Mouse (Mus musculus) kidney, embryonic 15.5 days (tissue): ENCODE data around the gene Inhbc. TPM values are rescaled to one million over a fixed set of nuclear protein-coding genes. Genes with fewer than 3 reads are reported as not detected.
"Not testable (repeated sequence)": the region's sequence is repeated elsewhere in the genome, so short reads cannot be mapped to it uniquely, and the experiment has no call there.

ENCODE experiments used
- ATAC-seq: fragments of 200-750 bp; cut with Nextera tagmentation; replicated peaks from 2 replicates; pipeline ENCODE4 v1.8.0; 2017; ENCODE audit warnings: moderate TSS enrichment; ENCODE audit not compliant: low FRiP score
- H3K27ac ChIP-seq: fragments of 300-500 bp; sonication (generic); 2 replicates; pipeline ENCODE4 v1.5.1; 2015; ENCODE audit warnings: mild to moderate bottlenecking, inconsistent platforms
- H3K27me3 ChIP-seq: fragments of 300-500 bp; sonication (generic); 2 replicates; pipeline ENCODE4 v1.6.1; 2015; ENCODE audit warnings: inconsistent platforms
- H3K36me3 ChIP-seq: fragments of 300-500 bp; sonication (generic); 2 replicates; pipeline ENCODE4 v1.6.1; 2015; ENCODE audit warnings: inconsistent platforms
- H3K4me1 ChIP-seq: fragments of 300-500 bp; sonication (generic); 2 replicates; pipeline ENCODE4 v1.6.1; 2015; ENCODE audit warnings: inconsistent platforms
- H3K4me2 ChIP-seq: fragments of 300-500 bp; sonication (generic); 2 replicates; pipeline ENCODE4 v1.6.1; 2015; ENCODE audit warnings: moderate library complexity, mild to moderate bottlenecking, inconsistent platforms
- H3K4me3 ChIP-seq: fragments of 300-500 bp; sonication (generic); replicated peaks from 2 replicates; pipeline ENCODE4 v1.5.1; 2015; ENCODE audit warnings: mild to moderate bottlenecking, inconsistent platforms
- H3K9ac ChIP-seq: fragments of 300-500 bp; sonication (generic); 2 replicates; pipeline ENCODE4 v1.6.1; 2015; ENCODE audit warnings: mild to moderate bottlenecking, inconsistent platforms
- H3K9me3 ChIP-seq: fragments of 300-500 bp; sonication (generic); replicated peaks from 2 replicates; pipeline ENCODE4 v1.6.1; 2016; ENCODE audit warnings: inconsistent platforms
- WGBS: fragments of 180-500 bp; shearing (Covaris S2); methylation state at CpG from one replicate; pipeline ENCODE4 v1.1.7; 2015; ENCODE audit warnings: mixed read lengths; 5-methylcytosine and 5-hydroxymethylcytosine counted together
- polyA plus RNA-seq: library from polyadenylated mRNA; unstranded; fragments of >200 nt; fragmentation: Nextera tagmentation; extraction: Ambion mirVana; gene quantifications from 2 replicates; pipeline ENCODE4 v1.2.1, GENCODE M21; 2015

The Inhbc gene
- polyA plus RNA-seq, 1 experiment from 2014 or later, result 0.45 TPM

DNA sequence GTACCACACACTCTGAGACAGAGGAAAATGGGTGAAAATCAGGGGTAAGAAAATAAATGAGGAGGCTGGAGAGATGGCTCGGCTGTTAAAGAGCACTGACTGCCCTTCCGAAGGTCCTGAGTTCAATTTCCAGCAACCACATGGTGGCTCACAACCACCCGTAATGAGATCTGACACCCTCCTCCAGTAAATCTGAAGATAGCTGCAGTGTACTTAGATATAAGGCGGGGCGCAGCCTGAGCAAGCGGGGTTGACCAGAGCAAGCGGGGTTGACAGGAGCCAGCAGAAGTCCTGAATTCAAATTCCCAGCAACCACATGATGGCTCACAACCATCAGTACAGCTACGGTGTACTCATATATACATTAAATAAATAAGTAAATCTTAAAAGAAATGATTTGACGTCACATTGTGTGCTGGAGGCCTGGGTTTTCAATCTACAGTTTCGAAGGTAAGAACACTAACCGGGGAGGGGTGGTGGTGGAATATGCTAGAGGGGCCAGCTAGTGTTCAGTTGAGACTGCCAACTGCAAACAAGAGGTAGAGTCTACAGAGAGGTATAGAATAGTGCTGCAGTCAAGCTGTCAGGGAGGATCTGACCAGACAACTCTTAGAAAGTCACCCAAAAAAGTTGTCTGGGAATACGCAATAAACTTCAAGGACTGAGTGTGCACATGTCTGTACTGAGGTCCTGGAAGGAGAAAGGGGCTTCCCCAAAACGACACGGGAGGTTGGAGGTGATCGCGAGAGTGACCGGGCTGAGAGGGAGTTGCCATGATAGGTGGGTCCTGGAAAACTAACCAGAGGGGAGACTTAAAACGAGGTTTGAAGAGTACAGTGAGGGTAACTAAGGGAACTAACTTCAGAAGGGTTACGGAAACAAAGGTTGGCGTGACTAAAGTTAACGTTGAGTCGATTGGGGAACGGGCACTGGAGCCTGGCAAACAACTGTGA, 59.4 kb downstream of the Inhbc start:
- peak overlapping the region; percentile 82 for H3K9ac ChIP-seq
- peaks cover 41% of the 10 kb centered on the region for H3K36me3 ChIP-seq
- H3K27ac ChIP-seq, result peak overlapping the region; percentile 79
- peak overlapping the region; percentile 81 for H3K4me3 ChIP-seq
- no peaks in the 10 kb centered on the region for H3K27me3 ChIP-seq
- WGBS, result 35% methylated on average over 23 of the region's 23 CpGs
- peak; percentile 40 for ATAC-seq
- no peaks in the 10 kb centered on the region for H3K9me3 ChIP-seq
- peak overlapping the region; percentile 67 for H3K4me2 ChIP-seq
- H3K4me1 ChIP-seq, result peaks cover 18% of the 10 kb centered on the region

- H3K4me3 ChIP-seq, H3K27ac ChIP-seq, H3K9me3 ChIP-seq, H3K4me2 ChIP-seq, H3K9ac ChIP-seq, H3K27me3 ChIP-seq, ATAC-seq: not testable (repeated sequence)
- H3K4me1 ChIP-seq, result peaks cover 18% of the 10 kb centered on the region
- 87% methylated on average over 3 of the region's 3 CpGs for WGBS
- H3K36me3 ChIP-seq, result peaks cover 58% of the 10 kb centered on the region
These were observed 61.1 kb downstream of the Inhbc start for GRCm38 (mm10) chr10:127309167-127309566.

Other genes with a start within 250 kb of the Inhbc start
- 88.1 and 94.0 TPM in 2 replicates for gene Os9, start 249.3 kb downstream of the Inhbc start, polyA plus RNA-seq
- gene B4galnt1, start 205.2 kb downstream of the Inhbc start, polyA plus RNA-seq, result 7.5 and 7.7 TPM in 2 replicates
- 3.1 and 3.3 TPM in 2 replicates for gene Slc26a10, start 189.8 kb downstream of the Inhbc start, polyA plus RNA-seq
- 40.6 and 52.6 TPM in 2 replicates for gene Arhgef25, start 180.3 kb downstream of the Inhbc start, polyA plus RNA-seq
- gene Dtx3, start 174.7 kb downstream of the Inhbc start, polyA plus RNA-seq, result 100 and 129 TPM in 2 replicates
- 41.1 and 43.5 TPM in 2 replicates for gene Pip4k2c, start 158.8 kb downstream of the Inhbc start, polyA plus RNA-seq
- 1.1 and 1.9 TPM in 2 replicates for gene Kif5a, start 107.1 kb downstream of the Inhbc start, polyA plus RNA-seq
- 169 and 189 TPM in 2 replicates for gene Dctn2, start 104.1 kb downstream of the Inhbc start, polyA plus RNA-seq
- 15.9 and 16.1 TPM in 2 replicates for gene Mbd6, start 81.4 kb downstream of the Inhbc start, polyA plus RNA-seq
- 120 and 127 TPM in 2 replicates for gene Mars, start 58.6 kb downstream of the Inhbc start, polyA plus RNA-seq
- gene Arhgap9, start 48.5 kb downstream of the Inhbc start, polyA plus RNA-seq, result 3.1 and 3.3 TPM in 2 replicates
- 6.3 and 8.2 TPM in 2 replicates for gene Gli1, start 28.5 kb downstream of the Inhbc start, polyA plus RNA-seq
- not detected in 2 replicates for gene Inhbe, start 16.0 kb downstream of the Inhbc start, polyA plus RNA-seq
- gene R3hdm2, start 9.9 kb upstream of the Inhbc start, polyA plus RNA-seq, result 34.7 and 35.9 TPM in 2 replicates
- gene Stac3, start 131.3 kb upstream of the Inhbc start, polyA plus RNA-seq, result 2.4 and 4.2 TPM in 2 replicates
- gene Ndufa4l2, start 144.5 kb upstream of the Inhbc start, polyA plus RNA-seq, result 51.2 and 72.2 TPM in 2 replicates
- 99.8 and 111 TPM in 2 replicates for gene Shmt2, start 152.0 kb upstream of the Inhbc start, polyA plus RNA-seq
- 1.7 and 3.3 TPM in 2 replicates for gene Nxph4, start 164.1 kb upstream of the Inhbc start, polyA plus RNA-seq